Mouse (Mus musculus): Measurements from ENCODE around the gene Npl.

GRCm38 (mm10) chr1:153556896-153557295 is 7.1 kb upstream of the Npl start:
- TF ChIP-seq CTCF (IDR thresholded peaks at IDR 0.05; ENCODE audit: borderline replicate concordance, insufficient read depth, low read length) (peak; percentile 35; the same call in 1 of the 2 replicates), POLR2A (IDR thresholded peaks at IDR 0.05; ENCODE audit: low read depth, low read length) (no peak)
